Mouse (Mus musculus): ENCODE measurements around the gene Abcf3. TPM values are rescaled to one million over a fixed set of nuclear protein-coding genes. Genes with fewer than 3 reads are reported as not detected.

Gene Abcf3
- total and polyA plus RNA-seq, 3 experiments, result 48.6 to 98.0 (median 55.7) TPM

GRCm38 (mm10) chr16:20555000-20555399 is 6.6 kb downstream of the Abcf3 start:
- H3K36me3 ChIP-seq (replicated peaks in 1 of 2; ENCODE audit: control insufficient read depth in 1 of 2, insufficient read depth in 1 of 2, low read length in 1 of 2), result peaks cover 77 to 91% of the 10 kb centered on the region in 2 experiments
- no peaks in the 10 kb centered on the region for H3K27me3 ChIP-seq (replicated peaks)
- no peaks in the 10 kb centered on the region for H3K9me3 ChIP-seq (replicated peaks; ENCODE audit: low read length)
- no peak for DNase-seq (ENCODE audit: extremely low read depth)
- H3K79me2 ChIP-seq (replicated peaks; ENCODE audit: control insufficient read depth, extremely low read depth, insufficient read depth, poor library complexity, severe bottlenecking), result 0 out of 2 replicates have a peak, but pooled peaks cover 4% of the 10 kb centered on the region
- H3K9ac ChIP-seq (ENCODE audit: insufficient read depth, low read depth), result no peak overlapping the region
- no peak overlapping the region for H3K27ac ChIP-seq (ENCODE audit: insufficient read depth, low read depth)
- H3K4me2 ChIP-seq (ENCODE audit: insufficient read depth, low read depth, poor library complexity, severe bottlenecking), result no peak overlapping the region
- in situ Hi-C loops (cut with MboI; ENCODE audit: low pct_ligation_motif_present, low pct_unique_long_range_greater_than_20kb, low sequenced_read_pairs), result no loop called here
- no peak for TF ChIP-seq MAX (IDR thresholded peaks at IDR 0.05; ENCODE audit: low read length)
- TF ChIP-seq EP300 (IDR thresholded peaks at IDR 0.05; ENCODE audit: low read length), result no peak
- TF ChIP-seq MEF2A (IDR thresholded peaks at IDR 0.05; ENCODE audit: borderline replicate concordance, low read depth, low read length), result no peak
- TF ChIP-seq ETS1 (conservative IDR thresholded peaks at IDR 0.05; ENCODE audit: low read depth, low read length), result no peak
- no peak for TF ChIP-seq HCFC1 (IDR thresholded peaks at IDR 0.05; ENCODE audit: low read depth, low read length)
- no peak for TF ChIP-seq ZMIZ1 (IDR thresholded peaks at IDR 0.05; ENCODE audit: low read depth, low read length)
- no peak for TF ChIP-seq UBTF (IDR thresholded peaks at IDR 0.05; ENCODE audit: low read depth, low read length)
- TF ChIP-seq TBP (conservative IDR thresholded peaks at IDR 0.05; ENCODE audit: low read depth, low read length), result no peak
- TF ChIP-seq KAT2A (IDR thresholded peaks at IDR 0.05; ENCODE audit: insufficient replicate concordance, low read length), result no peak
- no peak for TF ChIP-seq ZKSCAN1 (IDR thresholded peaks at IDR 0.05; ENCODE audit: borderline replicate concordance, low read depth, low read length)
- TF ChIP-seq CHD1 (IDR thresholded peaks at IDR 0.05; ENCODE audit: low read depth, low read length), result no peak
- dilution Hi-C loops (cut with MboI; ENCODE audit: extremely low pct_ligation_motif_present, extremely low pct_unique_long_range_greater_than_20kb, low sequenced_read_pairs), result no loop called here
- peaks cover 0 to 2% of the 10 kb centered on the region in 2 experiments; a peak in 2 of 4 replicates for H3K4me1 ChIP-seq (ENCODE audit: control insufficient read depth in 1 of 2, insufficient read depth in 2 of 2)
- no peak overlapping the region for H3K4me3 ChIP-seq (replicated peaks in 1 of 3; ENCODE audit: low read depth in 2 of 3, low read length in 2 of 3, poor library complexity in 1 of 3)

- H3K4me2 ChIP-seq (ENCODE audit: insufficient read depth, low read depth, poor library complexity, severe bottlenecking), result no peak overlapping the region
- H3K79me2 ChIP-seq (replicated peaks; ENCODE audit: control insufficient read depth, extremely low read depth, insufficient read depth, poor library complexity, severe bottlenecking), result no peaks in the 10 kb centered on the region
- dilution Hi-C loops (cut with MboI; ENCODE audit: extremely low pct_ligation_motif_present, extremely low pct_unique_long_range_greater_than_20kb, low sequenced_read_pairs), result no loop called here
- peaks cover 78 to 93% of the 10 kb centered on the region in 2 experiments for H3K36me3 ChIP-seq (replicated peaks in 1 of 2; ENCODE audit: control insufficient read depth in 1 of 2, insufficient read depth in 1 of 2, low read length in 1 of 2)
- no peak overlapping the region for H3K4me3 ChIP-seq (replicated peaks in 1 of 3; ENCODE audit: low read depth in 2 of 3, low read length in 2 of 3, poor library complexity in 1 of 3)
- H3K9ac ChIP-seq (ENCODE audit: insufficient read depth, low read depth), result no peak overlapping the region
- no peak for DNase-seq (ENCODE audit: extremely low read depth)
- no peak overlapping the region for H3K27ac ChIP-seq (ENCODE audit: insufficient read depth, low read depth)
- in situ Hi-C loops (cut with MboI; ENCODE audit: low pct_ligation_motif_present, low pct_unique_long_range_greater_than_20kb, low sequenced_read_pairs), result no loop called here
- H3K27me3 ChIP-seq (replicated peaks), result no peaks in the 10 kb centered on the region
- no peaks in the 10 kb centered on the region for H3K4me1 ChIP-seq (ENCODE audit: control insufficient read depth in 1 of 2, insufficient read depth in 2 of 2)
- H3K9me3 ChIP-seq (replicated peaks; ENCODE audit: low read length), result no peaks in the 10 kb centered on the region
- TF ChIP-seq ZKSCAN1 (IDR thresholded peaks at IDR 0.05; ENCODE audit: borderline replicate concordance, low read depth, low read length) (no peak), JUND (conservative IDR thresholded peaks at IDR 0.05; ENCODE audit: low read depth, low read length) (no peak), NRF1 (IDR thresholded peaks at IDR 0.05; ENCODE audit: low read depth, low read length) (no peak), MEF2A (IDR thresholded peaks at IDR 0.05; ENCODE audit: borderline replicate concordance, low read depth, low read length) (no peak), MYC (IDR thresholded peaks at IDR 0.05; ENCODE audit: low read depth, low read length) (no peak), ZMIZ1 (IDR thresholded peaks at IDR 0.05; ENCODE audit: low read depth, low read length) (no peak), POLR2A (IDR thresholded peaks at IDR 0.05; ENCODE audit: low read depth, low read length) (no peak), ZC3H11A (IDR thresholded peaks at IDR 0.05; ENCODE audit: low read depth, low read length) (no peak), HCFC1 (IDR thresholded peaks at IDR 0.05; ENCODE audit: low read depth, low read length) (no peak)
Measured at GRCm38 (mm10) chr16:20557381-20557780, 9.0 kb downstream of the Abcf3 start.
